Mouse (Mus musculus) MEL (cell line): ENCODE measurements at regions not wholly inside any gene's neighbourhood (a gene's known extent, or its start where the extent isn't known, plus 50 kb on each side); places are given as distances from the start of the nearest gene placed in this dataset.

Experiments used
- DNase-seq: peaks from one replicate; pipeline ENCODE4 v3.0.0; 2011; ENCODE audit warnings: low read depth, low spot score
- H3K27ac ChIP-seq: 2 replicates; pipeline ENCODE4 v1.5.1; 2012; ENCODE audit warnings: low read depth, mild to moderate bottlenecking, control low read depth, low read length, moderate library complexity; ENCODE audit not compliant: control insufficient read depth
- H3K27me3 ChIP-seq, 2 experiments: fragments of 150-350 bp in 1 of 2; sonication (generic) in 1 of 2; 2 replicates each; pipeline ENCODE4 v1.6.1; 2012; ENCODE audit warnings: low read length in 2 of 2, mild to moderate bottlenecking in 2 of 2, improper control_type of control experiment in 1 of 2, moderate library complexity in 1 of 2; ENCODE audit not compliant: insufficient read depth in 2 of 2, control insufficient read depth in 1 of 2
- H3K36me3 ChIP-seq, 2 experiments: 2 replicates each; pipeline ENCODE4 v1.6.1; 2012 to 2014; ENCODE audit warnings: low read length in 2 of 2, improper control_type of control experiment in 1 of 2, inconsistent platforms in 1 of 2, mild to moderate bottlenecking in 1 of 2; ENCODE audit not compliant: insufficient read depth in 2 of 2, control insufficient read depth in 1 of 2
- H3K4me1 ChIP-seq, 2 experiments: fragments of 150-350 bp in 1 of 2; sonication (generic) in 1 of 2; 2 replicates each; pipeline ENCODE4 v1.6.1; 2012; ENCODE audit warnings: low read length in 2 of 2, improper control_type of control experiment in 1 of 2, mild to moderate bottlenecking in 1 of 2; ENCODE audit not compliant: insufficient read depth in 2 of 2, control insufficient read depth in 1 of 2
- H3K4me3 ChIP-seq, 2 experiments: fragments of 150-350 bp in 1 of 2; sonication (generic) in 1 of 2; 2 replicates each; pipeline ENCODE4 v1.5.1; 2012; ENCODE audit warnings: low read depth in 2 of 2, low read length in 2 of 2, mild to moderate bottlenecking in 2 of 2, moderate library complexity in 2 of 2, control low read depth in 1 of 2, improper control_type of control experiment in 1 of 2; ENCODE audit not compliant: control insufficient read depth in 1 of 2, insufficient read depth in 1 of 2
- H3K79me2 ChIP-seq: 2 replicates; pipeline ENCODE4 v1.6.1; 2012; ENCODE audit warnings: mild to moderate bottlenecking, low read length, moderate library complexity; ENCODE audit not compliant: control insufficient read depth, poor library complexity, insufficient read depth
- H3K9ac ChIP-seq: 2 replicates; pipeline ENCODE4 v1.6.1; 2012; ENCODE audit warnings: low read depth, mild to moderate bottlenecking, control low read depth, low read length, moderate library complexity; ENCODE audit not compliant: control insufficient read depth, poor library complexity, severe bottlenecking
- H3K9me3 ChIP-seq: fragments of 150-350 bp; sonication (generic); replicated peaks from 2 replicates; pipeline ENCODE4 v1.6.1; 2012; ENCODE audit warnings: mild to moderate bottlenecking, low read length, improper control_type of control experiment, moderate library complexity; ENCODE audit not compliant: insufficient read depth
- CHD2 ChIP-seq: IDR thresholded peaks from 2 replicates; pipeline ENCODE4 v1.6.1; 2011; ENCODE audit warnings: low read length, improper control_type of control experiment
- ELF1 ChIP-seq: IDR thresholded peaks from 2 replicates; pipeline ENCODE4 v1.6.1; 2014; ENCODE audit warnings: low read depth, mild to moderate bottlenecking, inconsistent platforms, low read length, improper control_type of control experiment, moderate library complexity
- GABPA ChIP-seq: IDR thresholded peaks from 2 replicates; pipeline ENCODE4 v1.6.1; 2012; ENCODE audit warnings: low read depth, mild to moderate bottlenecking, inconsistent platforms, low read length, improper control_type of control experiment, moderate library complexity
- GATA1 ChIP-seq: IDR thresholded peaks from 2 replicates; pipeline ENCODE4 v1.6.1; 2011; ENCODE audit warnings: low read depth, low read length, improper control_type of control experiment
- HCFC1 ChIP-seq: IDR thresholded peaks from 2 replicates; pipeline ENCODE4 v1.6.1; 2012; ENCODE audit warnings: low read depth, mild to moderate bottlenecking, inconsistent platforms, low read length, improper control_type of control experiment, moderate library complexity
- KAT2A ChIP-seq: conservative IDR thresholded peaks from 2 replicates; pipeline ENCODE4 v1.6.1; 2012; ENCODE audit warnings: low read depth, low read length, improper control_type of control experiment, inconsistent platforms
- MEF2A ChIP-seq: IDR thresholded peaks from 2 replicates; pipeline ENCODE4 v1.6.1; 2014; ENCODE audit warnings: low read depth, mild to moderate bottlenecking, inconsistent platforms, low read length, improper control_type of control experiment; ENCODE audit not compliant: poor library complexity, insufficient replicate concordance, severe bottlenecking; ENCODE audit errors: extremely low read depth
- MYB ChIP-seq: IDR thresholded peaks from 2 replicates; pipeline ENCODE4 v1.6.1; 2011; ENCODE audit warnings: mild to moderate bottlenecking, low read depth, low read length, improper control_type of control experiment
- MYC ChIP-seq: IDR thresholded peaks from 2 replicates; pipeline ENCODE4 v1.6.1; 2011; ENCODE audit warnings: low read depth, mild to moderate bottlenecking, low read length, improper control_type of control experiment, moderate library complexity
- NRF1 ChIP-seq: IDR thresholded peaks from 2 replicates; pipeline ENCODE4 v1.6.1; 2014; ENCODE audit warnings: low read depth, mild to moderate bottlenecking, inconsistent platforms, low read length, improper control_type of control experiment, moderate library complexity; ENCODE audit not compliant: poor library complexity, insufficient read depth, severe bottlenecking
- POLR2AphosphoS2 ChIP-seq: IDR thresholded peaks from 2 replicates; pipeline ENCODE4 v1.6.1; 2011; ENCODE audit warnings: low read length, improper control_type of control experiment
- TAL1 ChIP-seq: IDR thresholded peaks from 2 replicates; pipeline ENCODE4 v1.6.1; 2012; ENCODE audit warnings: mild to moderate bottlenecking, inconsistent platforms, low read length, moderate library complexity, mixed read lengths
- TBP ChIP-seq: IDR thresholded peaks from 2 replicates; pipeline ENCODE4 v1.8.0; 2011; ENCODE audit warnings: low read depth, low read length, improper control_type of control experiment
- USF2 ChIP-seq, 2 experiments: IDR thresholded peaks; 2 replicates each; pipeline ENCODE4 v1.6.1; 2011 to 2012; ENCODE audit warnings: improper control_type of control experiment in 2 of 2, low read length in 2 of 2, borderline replicate concordance in 1 of 2, inconsistent platforms in 1 of 2, low read depth in 1 of 2, mild to moderate bottlenecking in 1 of 2; ENCODE audit not compliant: insufficient read depth in 1 of 2
- ZC3H11A ChIP-seq: IDR thresholded peaks from 2 replicates; pipeline ENCODE4 v1.6.1; 2012; ENCODE audit warnings: low read depth, mild to moderate bottlenecking, inconsistent platforms, low read length, improper control_type of control experiment
- ZMIZ1 ChIP-seq: IDR thresholded peaks from 2 replicates; pipeline ENCODE4 v1.6.1; 2012; ENCODE audit warnings: low read depth, mild to moderate bottlenecking, inconsistent platforms, low read length, improper control_type of control experiment, moderate library complexity
- ZNF384 ChIP-seq: IDR thresholded peaks from 2 replicates; pipeline ENCODE4 v1.6.1; 2012; ENCODE audit warnings: low read depth, mild to moderate bottlenecking, inconsistent platforms, low read length, improper control_type of control experiment

DNA sequence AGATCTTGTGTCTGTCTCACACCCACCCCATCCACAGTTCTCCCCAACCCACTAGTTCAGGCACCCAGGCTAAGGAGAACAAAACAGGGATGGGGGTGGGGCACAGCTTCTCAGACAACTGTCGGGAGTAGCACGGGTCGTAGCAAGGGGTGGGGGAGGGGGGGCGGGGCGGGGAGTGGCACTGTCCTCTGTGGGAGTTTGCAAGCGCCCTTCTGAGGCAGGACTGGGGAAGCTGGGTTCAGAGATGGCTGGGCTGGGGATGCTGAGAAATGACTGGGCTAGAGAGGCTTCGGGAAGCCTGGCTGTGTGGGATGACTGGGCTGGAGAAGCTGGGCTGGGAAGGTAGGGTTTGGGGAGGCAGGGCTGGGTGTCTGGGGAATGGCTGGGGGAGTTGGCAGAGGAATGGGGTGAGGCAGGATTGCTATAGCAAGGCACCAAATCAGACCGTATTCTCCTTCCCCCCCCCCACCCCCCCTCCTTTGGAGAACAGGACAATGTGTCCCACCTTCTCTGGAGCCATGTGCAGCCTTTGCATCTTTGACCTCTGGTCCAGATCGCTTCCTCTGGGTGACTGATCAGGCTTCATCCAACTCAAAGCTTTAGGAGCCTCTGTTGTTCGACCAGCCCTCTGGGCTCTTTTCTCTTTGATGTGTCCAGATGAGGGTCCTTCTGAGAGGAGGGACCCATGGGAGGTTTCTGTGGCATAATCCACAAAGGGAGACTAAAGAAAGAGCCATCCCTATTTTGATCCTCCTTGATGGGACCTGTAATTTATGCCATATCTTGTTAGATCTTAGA is 131.2 kb upstream of the Jade1 start:
- no peak for TF ChIP-seq USF2 (IDR thresholded peaks at IDR 0.05; ENCODE audit: borderline replicate concordance in 1 of 2, insufficient read depth in 1 of 2, low read depth in 1 of 2, low read length in 2 of 2)
- TF ChIP-seq NRF1: no peak
- no peak for TF ChIP-seq ZMIZ1
- no peak for TF ChIP-seq MYC
- no peak for TF ChIP-seq ZNF384
- TF ChIP-seq KAT2A: no peak
- no peak for TF ChIP-seq POLR2AphosphoS2
- no peak for TF ChIP-seq TBP
- no peak for TF ChIP-seq MYB
- Histone ChIP-seq H3K9ac (no peak overlapping the region), H3K4me3 (no peak overlapping the region), H3K4me1 (no peaks in the 10 kb centered on the region), H3K79me2 (no peaks in the 10 kb centered on the region), H3K36me3 (no peaks in the 10 kb centered on the region), H3K9me3 (no peaks in the 10 kb centered on the region), H3K27me3 (no peaks in the 10 kb centered on the region), H3K27ac (no peak overlapping the region)
- no peak for DNase-seq

DNA sequence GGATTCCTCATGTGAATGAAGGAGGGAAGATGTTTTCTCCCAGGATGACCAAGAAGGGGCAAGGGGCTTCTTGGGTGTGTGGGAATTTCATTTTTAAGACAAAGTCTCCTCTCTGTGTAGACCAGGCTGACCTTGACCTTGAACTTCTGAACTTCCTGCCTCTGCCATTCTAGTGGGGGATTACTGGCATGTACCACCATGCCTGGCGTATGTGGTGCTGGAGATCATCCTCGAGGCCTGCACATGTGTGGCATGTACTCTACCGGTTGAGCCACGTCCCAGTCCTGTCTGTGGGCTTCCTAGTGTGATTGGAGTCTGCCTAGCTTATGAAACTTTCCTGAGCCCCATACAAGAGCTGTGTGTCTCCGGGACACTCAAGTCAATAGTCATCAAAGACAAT is 131.9 kb upstream of the Jade1 start:
- H3K36me3 ChIP-seq: no peaks in the 10 kb centered on the region
- no peaks in the 10 kb centered on the region for H3K9me3 ChIP-seq
- no peaks in the 10 kb centered on the region for H3K79me2 ChIP-seq
- no peak overlapping the region for H3K27ac ChIP-seq
- no peaks in the 10 kb centered on the region for H3K27me3 ChIP-seq
- H3K4me1 ChIP-seq: no peaks in the 10 kb centered on the region
- DNase-seq: no peak
- no peak overlapping the region for H3K9ac ChIP-seq
- H3K4me3 ChIP-seq: no peak overlapping the region
- no peak for TF ChIP-seq HCFC1
- no peak for TF ChIP-seq MEF2A
- no peak for TF ChIP-seq ELF1
- TF ChIP-seq KAT2A: no peak
- TF ChIP-seq ZC3H11A: no peak
- TF ChIP-seq CHD2: no peak
- TF ChIP-seq GABPA: no peak
- no peak for TF ChIP-seq GATA1
- no peak for TF ChIP-seq TAL1
